In genomic region chr1:52117777-52118176, GRCm38 (mm10) we compare ENCODE assay signal across 23 mouse cellular contexts.
"Had no signal": no experiment of that assay in that cellular context is flagged by ENCODE, and none has a peak within 500 bp of the region (broad histone marks: within the 10 kb centered on the region; RNA-seq: fewer than 3 reads in every experiment).

No protein-coding gene starts in this region.

- H3K4me2 ChIP-seq: forebrain, embryonic 15.5 days had no signal

- H3K27me3 ChIP-seq: embryonic facial prominence, embryonic 12.5 days; embryonic facial prominence, embryonic 15.5 days; forebrain, embryonic 12.5 days; forebrain, embryonic 13.5 days; forebrain, embryonic 15.5 days had no signal

- H3K4me3 ChIP-seq: embryonic facial prominence, embryonic 10.5 days; embryonic facial prominence, embryonic 12.5 days; embryonic facial prominence, embryonic 15.5 days; forebrain, embryonic 12.5 days; forebrain, embryonic 13.5 days; heart, adult 2 months had no signal

- H3K27ac ChIP-seq: embryonic facial prominence, embryonic 10.5 days; embryonic facial prominence, embryonic 12.5 days; embryonic facial prominence, embryonic 13.5 days; embryonic facial prominence, embryonic 15.5 days; forebrain, embryonic 10.5 days; forebrain, embryonic 12.5 days; forebrain, embryonic 13.5 days; forebrain, embryonic 15.5 days had no signal

- H3K9ac ChIP-seq: embryonic facial prominence, embryonic 12.5 days; embryonic facial prominence, embryonic 15.5 days; forebrain, embryonic 12.5 days; forebrain, embryonic 15.5 days; forebrain, postnatal 0 days had no signal

- DNase-seq: cerebellum, adult 8-10 months; cerebellum, adult 9-10 months; cerebellum, adult 9-11 months; cerebellum, postnatal 10 days; cerebellum, postnatal 14 days; cerebellum, postnatal 25 days; cerebellum, postnatal 36 days; embryo, embryonic 11 days; forebrain, postnatal 0 days; gastrocnemius, postnatal 10 days; gastrocnemius, postnatal 14 days; gastrocnemius, postnatal 25 days; heart, adult 18-20 months; heart, adult 2 months had no signal

- H3K36me3 ChIP-seq: embryonic facial prominence, embryonic 10.5 days; embryonic facial prominence, embryonic 12.5 days; embryonic facial prominence, embryonic 13.5 days; embryonic facial prominence, embryonic 15.5 days; forebrain, embryonic 10.5 days; forebrain, embryonic 12.5 days; forebrain, embryonic 15.5 days; heart, embryonic 10.5 days had no signal

- H3K9me3 ChIP-seq: embryonic facial prominence, embryonic 10.5 days; embryonic facial prominence, embryonic 12.5 days; embryonic facial prominence, embryonic 13.5 days; embryonic facial prominence, embryonic 15.5 days; forebrain, embryonic 10.5 days; forebrain, embryonic 12.5 days; forebrain, embryonic 13.5 days; forebrain, embryonic 15.5 days; heart, embryonic 10.5 days had no signal
